Mouse (Mus musculus) lung, postnatal 0 days (tissue): ENCODE data around the gene Lix1l.

Experiments
- CTCF ChIP-seq: IDR thresholded peaks from 2 replicates; pipeline ENCODE4 v1.5.1; 2016; ENCODE audit warnings: antibody characterized with exemption, mild to moderate bottlenecking
- EP300 ChIP-seq: IDR thresholded peaks from 2 replicates; pipeline ENCODE4 v1.6.1; 2016; ENCODE audit warnings: antibody characterized with exemption, mild to moderate bottlenecking, control low read depth

DNA sequence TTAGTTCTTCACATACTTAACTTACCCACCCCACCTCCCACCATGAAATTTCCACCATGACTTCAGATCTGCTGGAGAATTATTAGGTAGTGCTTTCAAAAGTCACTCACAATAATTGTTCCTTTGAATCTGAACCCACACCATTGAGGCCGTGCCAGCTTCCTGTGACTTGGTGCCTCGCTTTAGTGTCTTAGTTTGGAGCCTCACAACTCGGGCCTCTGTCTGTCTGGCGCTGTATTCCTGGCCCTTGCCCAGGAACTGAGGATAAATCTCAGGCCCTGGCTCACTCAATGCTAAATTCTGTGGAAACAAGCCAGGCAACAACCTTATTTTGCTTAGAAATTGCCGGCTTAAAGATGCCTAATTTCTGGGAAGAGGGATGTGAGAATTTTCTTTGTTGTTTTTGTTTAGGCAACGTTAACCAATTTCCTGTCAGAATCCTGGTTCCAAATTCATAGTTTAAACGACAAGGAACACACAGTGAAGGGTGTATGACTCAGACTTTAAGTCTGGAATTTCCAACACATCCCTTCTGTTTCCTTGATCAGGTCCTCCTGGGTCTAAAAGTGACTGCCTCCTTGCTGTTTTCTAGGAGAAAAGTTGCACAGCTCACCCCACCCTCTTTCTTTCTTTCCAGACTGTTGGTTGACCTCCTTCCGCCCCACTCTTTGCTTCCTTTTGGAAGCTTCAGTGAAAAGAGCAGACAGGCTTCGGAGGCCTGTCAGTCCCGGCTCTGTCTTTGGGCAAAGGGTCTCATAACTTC, 1.2 kb downstream of the Lix1l start:
- TF ChIP-seq CTCF: no peak
- TF ChIP-seq EP300: no peak
